Mouse (Mus musculus) hindbrain, embryonic 14.5 days (tissue): ENCODE measurements around the gene Zfp618. TPM values are rescaled to one million over a fixed set of nuclear protein-coding genes. Genes with fewer than 3 reads are reported as not detected.

Experiments used
- ATAC-seq: fragments of 200-750 bp; cut with Nextera tagmentation; 2 replicates; pipeline ENCODE4 v1.8.0; 2017; ENCODE audit warnings: moderate number of reproducible peaks, mild to moderate bottlenecking, moderate TSS enrichment, moderate library complexity; ENCODE audit not compliant: low FRiP score
- DNase-seq: peaks from one replicate; pipeline ENCODE4 v3.0.0-alpha.2; 2015; ENCODE audit warnings: low spot score
- H3K27ac ChIP-seq: fragments of 300-500 bp; sonication (generic); 2 replicates; pipeline ENCODE4 v1.5.1; 2014; ENCODE audit warnings: mild to moderate bottlenecking, moderate library complexity
- H3K27me3 ChIP-seq: fragments of 300-500 bp; sonication (generic); 2 replicates; pipeline ENCODE4 v1.6.1; 2014; ENCODE audit warnings: mild to moderate bottlenecking, low read length, mixed read lengths; ENCODE audit not compliant: control insufficient read depth, insufficient read depth
- H3K36me3 ChIP-seq: fragments of 300-500 bp; sonication (generic); replicated peaks from 2 replicates; pipeline ENCODE4 v1.6.1; 2014; ENCODE audit not compliant: control insufficient read depth, insufficient read depth
- H3K4me1 ChIP-seq: fragments of 300-500 bp; sonication (generic); replicated peaks from 2 replicates; pipeline ENCODE4 v1.6.1; 2014; ENCODE audit warnings: antibody characterized with exemption, low read length, mixed read lengths; ENCODE audit not compliant: control insufficient read depth, insufficient read depth
- H3K4me2 ChIP-seq: fragments of 300-500 bp; sonication (generic); replicated peaks from 2 replicates; pipeline ENCODE4 v1.6.1; 2014; ENCODE audit warnings: mild to moderate bottlenecking, moderate library complexity
- H3K4me3 ChIP-seq: fragments of 300-500 bp; sonication (generic); replicated peaks from 2 replicates; pipeline ENCODE4 v1.5.1; 2014; ENCODE audit warnings: mild to moderate bottlenecking, low read length
- H3K9ac ChIP-seq: fragments of 300-500 bp; sonication (generic); 2 replicates; pipeline ENCODE4 v1.6.1; 2014
- H3K9me3 ChIP-seq: fragments of 300-500 bp; sonication (generic); 2 replicates; pipeline ENCODE4 v1.6.1; 2016; ENCODE audit warnings: low read length; ENCODE audit not compliant: control insufficient read depth
- WGBS: fragments of 180-500 bp; shearing (Covaris S2); extraction: QIAGEN DNeasy Blood & Tissue Kit; methylation state at CpG from one replicate; pipeline ENCODE4 v1.1.7; 2014; 5-methylcytosine and 5-hydroxymethylcytosine counted together
- polyA plus RNA-seq: library from polyadenylated mRNA; unstranded; fragments of >200 nt; fragmentation: Nextera tagmentation; extraction: Ambion mirVana; gene quantifications from 2 replicates; pipeline ENCODE4 v1.2.1, GENCODE M21; 2014

Zfp618 gene
- 31.4 and 37.0 TPM in 2 replicates for polyA plus RNA-seq

DNA sequence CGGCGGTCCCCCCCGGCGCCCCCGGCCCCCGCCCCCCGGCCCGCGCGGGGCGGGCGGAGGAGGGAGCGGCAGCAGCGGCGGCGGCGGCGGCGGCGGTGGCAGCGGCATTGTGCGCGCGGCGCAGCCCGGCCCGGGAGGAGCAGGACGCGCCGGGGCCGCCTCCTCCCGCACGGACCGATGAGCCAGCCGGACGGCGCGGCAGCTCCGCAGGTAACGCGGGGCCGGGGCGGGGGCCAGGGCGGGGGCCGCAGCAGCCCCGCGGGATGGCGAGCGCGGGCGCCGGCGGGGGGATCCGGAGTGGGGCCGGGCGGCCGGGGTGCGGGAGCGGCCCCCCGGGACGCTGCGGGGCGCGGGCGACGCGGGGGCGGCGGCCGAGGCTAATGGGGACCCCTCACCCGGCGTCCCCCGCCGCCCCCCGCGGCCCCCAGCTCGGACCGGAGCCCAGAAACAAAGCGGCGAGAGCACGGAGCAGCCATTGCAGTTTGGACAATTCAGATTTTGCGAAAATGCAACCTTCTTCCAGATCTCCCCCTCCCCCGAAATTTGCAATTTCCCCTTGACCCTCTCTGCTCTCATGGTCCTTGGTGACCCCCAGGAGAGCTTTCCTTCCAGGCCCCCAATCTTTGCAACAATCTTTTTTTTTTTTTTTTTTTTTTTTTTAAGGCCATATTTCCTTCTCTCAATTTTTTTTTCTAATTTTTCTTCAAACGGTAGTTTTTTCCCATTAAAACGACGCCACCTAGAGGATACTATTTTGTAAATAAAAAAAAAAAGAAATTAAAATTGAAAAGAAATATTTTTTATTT is at the start of gene Zfp618:
Gene Zfp618 (plus strand): TSS at position 77 of the 806 bp plus-strand sequence.
- peak; percentile 79 for ATAC-seq
- H3K9ac ChIP-seq = peak within 1 kb of the TSS; percentile 99

DNA sequence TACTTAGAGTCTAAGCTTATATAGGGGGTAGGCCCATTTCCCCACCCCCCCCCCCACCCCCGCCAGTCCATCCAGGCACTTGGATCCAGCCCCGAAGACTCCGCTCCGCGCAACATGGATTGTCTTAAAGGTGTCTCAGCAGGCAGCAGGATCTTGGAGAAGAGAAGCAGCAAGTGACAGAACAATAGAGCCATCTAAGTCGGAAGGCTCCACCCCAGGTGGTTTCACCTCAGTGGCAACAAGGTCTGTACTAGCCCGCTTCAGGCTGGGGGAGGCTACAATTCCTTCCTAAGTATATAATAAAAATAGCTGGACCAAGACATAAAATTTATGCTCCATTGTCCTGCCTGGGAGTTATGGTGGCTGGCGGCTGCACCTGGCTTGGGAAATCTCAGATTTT is 48.3 kb upstream of the Zfp618 start:
- Histone ChIP-seq H3K36me3 (no peaks in the 10 kb centered on the region), H3K4me1 (no peaks in the 10 kb centered on the region), H3K9ac (no peak overlapping the region), H3K27me3 (no peaks in the 10 kb centered on the region), H3K4me3 (no peak overlapping the region), H3K4me2 (no peak overlapping the region), H3K27ac (no peak overlapping the region), H3K9me3 (0 out of 2 replicates have a peak, but pooled peaks cover 5% of the 10 kb centered on the region)
- WGBS = 83% methylated on average over 8 of the region's 8 CpGs
- ATAC-seq = no peak
- no peak for DNase-seq

More for the DNA sequence above, at the start of gene Zfp618:
- no peaks in the 10 kb centered on the region for H3K36me3 ChIP-seq
- 1% methylated on average over 48 of the region's 86 CpGs for WGBS
- H3K9me3 ChIP-seq = no peaks in the 10 kb centered on the region
- H3K4me3 ChIP-seq = peak within 1 kb of the TSS; percentile 87
- DNase-seq = peak; percentile 70
- H3K4me2 ChIP-seq = peak within 1 kb of the TSS; percentile 66
- peaks cover 33% of the 10 kb centered on the region for H3K4me1 ChIP-seq
- H3K27ac ChIP-seq = peak within 1 kb of the TSS; percentile 92
- H3K27me3 ChIP-seq = no peaks in the 10 kb centered on the region

- Histone ChIP-seq H3K9me3 (no peaks in the 10 kb centered on the region), H3K4me2 (no peak overlapping the region), H3K27ac (no peak overlapping the region), H3K4me1 (no peaks in the 10 kb centered on the region), H3K36me3 (no peaks in the 10 kb centered on the region), H3K4me3 (no peak overlapping the region), H3K27me3 (no peaks in the 10 kb centered on the region), H3K9ac (no peak overlapping the region)
- ATAC-seq = no peak
- DNase-seq = no peak
- WGBS = 89% methylated on average over 4 of the region's 4 CpGs
These were observed 31.6 kb upstream of the Zfp618 start for GRCm38 (mm10) chr4:62933798-62934197.

DNA sequence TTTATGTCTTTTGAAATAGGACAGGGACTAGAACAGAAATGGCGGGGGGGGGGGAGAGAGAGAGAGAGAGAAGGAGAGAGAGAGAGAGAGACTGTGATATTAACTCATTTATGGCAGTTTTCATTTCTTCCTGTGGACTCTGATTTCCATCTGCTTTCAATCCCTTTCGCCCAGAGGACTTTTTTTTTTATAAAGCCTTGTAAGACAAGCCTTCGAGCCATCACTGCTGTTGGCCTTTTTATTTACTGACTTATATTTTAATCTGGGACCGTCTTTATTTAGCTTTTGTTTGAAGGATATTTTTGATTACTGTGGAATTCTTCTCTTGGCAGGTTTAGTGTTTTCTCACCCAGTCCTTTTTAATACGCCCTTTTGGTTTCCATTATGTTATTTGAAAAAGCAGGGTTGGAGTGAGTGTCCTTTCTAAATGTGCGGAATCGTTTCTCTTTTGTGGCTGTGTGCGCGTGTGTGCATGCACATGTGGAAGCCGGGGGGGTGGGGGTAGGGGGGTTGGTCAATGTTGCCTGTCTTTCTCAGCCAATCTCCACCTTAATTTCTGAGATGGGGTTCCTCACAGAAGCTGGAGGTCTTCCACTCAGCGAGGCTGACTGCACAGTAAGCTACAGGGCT is 29.7 kb upstream of the Zfp618 start:
- Histone ChIP-seq H3K27ac (no peak overlapping the region), H3K4me3 (no peak overlapping the region), H3K4me1 (no peaks in the 10 kb centered on the region), H3K27me3 (no peaks in the 10 kb centered on the region), H3K9ac (no peak overlapping the region), H3K36me3 (no peaks in the 10 kb centered on the region), H3K4me2 (no peak overlapping the region), H3K9me3 (no peaks in the 10 kb centered on the region)
- DNase-seq = no peak
- ATAC-seq = no peak
- WGBS = 81% methylated on average over 11 of the region's 11 CpGs

GRCm38 (mm10) chr4:62941961-62942892 is 23.1 kb upstream of the Zfp618 start:
- no peak overlapping the region for H3K9ac ChIP-seq

GRCm38 (mm10) chr4:62944326-62944879 is 21.0 kb upstream of the Zfp618 start:
- DNase-seq (no peak), ATAC-seq (no peak)
- Histone ChIP-seq H3K9ac (no peak overlapping the region), H3K36me3 (no peaks in the 10 kb centered on the region), H3K4me1 (no peaks in the 10 kb centered on the region), H3K27me3 (no peaks in the 10 kb centered on the region), H3K27ac (no peak overlapping the region), H3K4me3 (no peak overlapping the region), H3K9me3 (no peaks in the 10 kb centered on the region), H3K4me2 (no peak overlapping the region)
- WGBS = 65% methylated on average over 4 of the region's 4 CpGs

More at GRCm38 (mm10) chr4:62941961-62942892, 23.1 kb upstream of the Zfp618 start:
- WGBS = 73% methylated on average over 14 of the region's 14 CpGs
- DNase-seq (peak; percentile 40), ATAC-seq (no peak; the same call in 1 of the 2 replicates)
- Histone ChIP-seq H3K27me3 (no peaks in the 10 kb centered on the region), H3K4me1 (no peaks in the 10 kb centered on the region), H3K4me2 (no peak overlapping the region), H3K36me3 (no peaks in the 10 kb centered on the region), H3K4me3 (no peak overlapping the region), H3K27ac (no peak overlapping the region), H3K9me3 (no peaks in the 10 kb centered on the region)

- DNase-seq = no peak
- H3K4me1 ChIP-seq = peaks cover 19% of the 10 kb centered on the region
- no peak overlapping the region for H3K4me2 ChIP-seq
- H3K27ac ChIP-seq = no peak overlapping the region
- ATAC-seq = no peak
- no peak overlapping the region for H3K9ac ChIP-seq
- no peaks in the 10 kb centered on the region for H3K36me3 ChIP-seq
- no peaks in the 10 kb centered on the region for H3K27me3 ChIP-seq
- no peaks in the 10 kb centered on the region for H3K9me3 ChIP-seq
- H3K4me3 ChIP-seq = no peak overlapping the region
- WGBS = 71% methylated on average over 4 of the region's 4 CpGs
These were observed 1.6 kb upstream of the Zfp618 start for GRCm38 (mm10) chr4:62963806-62964205.

GRCm38 (mm10) chr4:62964844-62965496 is 403 bp upstream of the Zfp618 start:
- Histone ChIP-seq H3K9ac (peak overlapping the region; percentile 99), H3K27me3 (no peaks in the 10 kb centered on the region), H3K36me3 (no peaks in the 10 kb centered on the region), H3K4me2 (peak overlapping the region; percentile 66), H3K9me3 (no peaks in the 10 kb centered on the region), H3K4me1 (peaks cover 30% of the 10 kb centered on the region), H3K4me3 (peak overlapping the region; percentile 87), H3K27ac (peak overlapping the region; percentile 92)
- 3% methylated on average over 35 of the region's 52 CpGs for WGBS
- DNase-seq = no peak
- ATAC-seq = peak; percentile 74
